Mouse (Mus musculus) left cerebral cortex, postnatal 25 days (tissue): ENCODE measurements around the gene Hadh. TPM values are rescaled to one million over a fixed set of nuclear protein-coding genes. Genes with fewer than 3 reads are reported as not detected.
A peak's percentile ranks its signal among the peaks of the same experiment; 100 is the strongest.

Experiments used
- DNase-seq, 2 experiments: peaks; one replicate each; pipeline ENCODE4 v3.0.0; 2022; ENCODE audit warnings: low spot score in 2 of 2, mixed read lengths in 1 of 2
- intact Hi-C: fragments of 180-260 bp; cut with DNase I; formaldehyde crosslinking; loops from one replicate; pipeline ENCODE4 v1.15.1; 2025
- total RNA-seq, 2 experiments: library from RNA; stranded (reverse); gene quantifications; 2 replicates each; pipeline ENCODE4 v1.2.3; 2021

Hadh gene
- total RNA-seq, 2 experiments from 2014 or later, result 19.2 to 21.0 TPM

- peak; percentile 71 to 79 for DNase-seq
- intact Hi-C loops, result loop anchor here (2.0 kb wide), 1 partner anchor 531 kb away; no protein-coding TSS in a partner anchor
These were observed 25.9 kb downstream of the Hadh start for GRCm38 (mm10) chr3:131245766-131246578.

- intact Hi-C loops, result loop anchor here (1.0 to 5.0 kb wide), 3 partner anchors 351 to 478 kb away; no protein-coding TSS in a partner anchor
- peak; percentile 71 to 80 for DNase-seq
These were observed 33.9 kb downstream of the Hadh start for GRCm38 (mm10) chr3:131237785-131238633.

GRCm38 (mm10) chr3:131237061-131237460, 34.8 kb downstream of the Hadh start:
- intact Hi-C loops, result loop anchor here (1.0 to 5.0 kb wide), 3 partner anchors 350 to 477 kb away; no protein-coding TSS in a partner anchor
- no peak for DNase-seq

GRCm38 (mm10) chr3:131228083-131228482, 43.8 kb downstream of the Hadh start:
- intact Hi-C loops, result no loop called here
- DNase-seq, result no peak

GRCm38 (mm10) chr3:131218636-131219390, 53.1 kb downstream of the Hadh start:
- DNase-seq, result no peak
- intact Hi-C loops, result loop anchor here (5.0 kb wide), 1 partner anchor 107 kb away; the partner anchor contains the start of gene Lef1

- intact Hi-C loops, result loop anchor here (5.0 kb wide), 1 partner anchor 103 kb away; the partner anchor contains the start of gene Lef1
- peak; percentile 20 to 23 for DNase-seq
These were observed 57.1 kb downstream of the Hadh start for GRCm38 (mm10) chr3:131214841-131215240.

GRCm38 (mm10) chr3:131214060-131214658, 57.7 kb downstream of the Hadh start:
- intact Hi-C loops, result no loop called here
- DNase-seq, result no peak

GRCm38 (mm10) chr3:131212200-131212599, 59.7 kb downstream of the Hadh start:
- no peak for DNase-seq
- intact Hi-C loops, result no loop called here

- intact Hi-C loops, result no loop called here
- DNase-seq, result no peak
These were observed 63.5 kb downstream of the Hadh start for GRCm38 (mm10) chr3:131208265-131208891.

GRCm38 (mm10) chr3:131207846-131208245, 64.1 kb downstream of the Hadh start:
- no peak for DNase-seq
- intact Hi-C loops, result no loop called here

GRCm38 (mm10) chr3:131202311-131202710, 69.6 kb downstream of the Hadh start:
- intact Hi-C loops, result loop anchor here (5.0 kb wide), 1 partner anchor 90 kb away; the partner anchor contains the start of gene Lef1
- DNase-seq, result no peak

GRCm38 (mm10) chr3:131199590-131200288, 72.2 kb downstream of the Hadh start:
- intact Hi-C loops, result loop anchor here (5.0 kb wide), 1 partner anchor 87 kb away; the partner anchor contains the start of gene Lef1

GRCm38 (mm10) chr3:131198991-131199390, 72.9 kb downstream of the Hadh start:
- intact Hi-C loops, result no loop called here
- peak in 1 of 2 experiments; percentile 46 for DNase-seq

More at GRCm38 (mm10) chr3:131199590-131200288, 72.2 kb downstream of the Hadh start:
- DNase-seq, result no peak

GRCm38 (mm10) chr3:131196507-131197019, 75.3 kb downstream of the Hadh start:
- DNase-seq, result no peak
- intact Hi-C loops, result no loop called here

- intact Hi-C loops, result no loop called here
- DNase-seq, result peak in 1 of 2 experiments; percentile 13
These were observed 75.9 kb downstream of the Hadh start for GRCm38 (mm10) chr3:131196050-131196449.

GRCm38 (mm10) chr3:131191454-131191853, 80.4 kb downstream of the Hadh start:
- intact Hi-C loops, result no loop called here
- no peak for DNase-seq

- no peak for DNase-seq
- intact Hi-C loops, result no loop called here
These were observed 81.1 kb downstream of the Hadh start for GRCm38 (mm10) chr3:131190671-131191367.
